Mouse (Mus musculus) thymus, postnatal 25 days (tissue): Measurements from ENCODE around the gene Rtel1.

Experiments
- DNase-seq: peaks from one replicate; pipeline ENCODE4 v3.0.0; 2022

Rtel1 gene

DNA sequence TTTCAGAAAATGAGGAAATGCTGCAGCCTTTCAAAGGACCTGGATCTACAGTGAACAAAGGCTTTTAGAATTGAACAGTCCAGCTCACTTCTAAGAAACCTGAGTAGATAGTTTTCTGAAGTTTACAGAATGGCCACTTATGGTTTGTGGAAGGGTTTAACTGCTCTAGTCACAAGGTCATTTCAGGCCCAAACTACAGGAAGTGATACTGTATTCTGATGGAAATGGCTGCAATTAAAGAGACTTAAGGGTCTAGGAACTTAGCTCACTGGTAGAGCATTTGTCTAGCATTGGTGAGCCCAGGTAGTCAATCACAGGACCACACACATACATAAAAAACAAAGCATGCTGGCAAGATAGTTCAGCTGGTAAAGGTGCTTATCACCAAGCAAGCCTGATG, 13.0 kb downstream of the Rtel1 start:
- no peak for DNase-seq

DNA sequence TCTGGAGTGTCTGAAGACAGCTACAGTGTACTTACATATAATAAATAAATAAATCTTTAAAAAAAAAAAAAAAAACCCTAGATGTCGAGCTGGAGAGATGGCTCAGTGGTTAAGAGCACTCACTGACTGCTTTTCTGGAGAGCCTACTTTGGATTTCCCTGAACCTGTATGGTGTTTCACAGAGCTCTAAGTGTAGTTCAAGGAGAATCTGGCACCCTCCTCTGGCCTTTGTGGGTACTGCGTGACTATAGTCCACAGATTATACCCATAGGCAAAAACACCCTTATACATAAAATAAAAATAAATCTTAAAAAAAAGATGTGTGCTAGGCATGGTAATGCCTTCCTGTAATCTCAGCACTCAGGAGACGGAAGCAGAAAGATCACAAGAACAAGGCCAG, 14.5 kb downstream of the Rtel1 start:
- peak; percentile 73 for DNase-seq

DNA sequence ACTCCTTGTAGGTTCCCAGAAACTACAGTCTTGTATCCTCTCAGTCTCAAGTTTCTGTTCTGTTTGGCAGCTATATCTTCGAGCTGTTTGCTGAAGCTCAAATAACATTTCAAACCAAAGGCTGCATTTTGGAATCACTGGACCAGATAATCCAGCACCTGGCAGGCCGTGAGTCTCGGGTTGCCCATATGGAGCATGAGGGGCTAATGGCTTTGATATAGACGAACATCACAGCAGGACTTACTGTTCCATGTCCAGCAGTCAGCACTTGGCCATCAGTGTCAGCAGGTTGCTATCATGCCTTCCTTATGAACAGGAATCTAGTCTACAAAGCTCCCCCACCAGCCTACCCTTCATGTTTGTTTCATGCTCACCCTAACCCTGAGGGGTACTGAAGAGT, 20.9 kb downstream of the Rtel1 start:
- no peak for DNase-seq

DNA sequence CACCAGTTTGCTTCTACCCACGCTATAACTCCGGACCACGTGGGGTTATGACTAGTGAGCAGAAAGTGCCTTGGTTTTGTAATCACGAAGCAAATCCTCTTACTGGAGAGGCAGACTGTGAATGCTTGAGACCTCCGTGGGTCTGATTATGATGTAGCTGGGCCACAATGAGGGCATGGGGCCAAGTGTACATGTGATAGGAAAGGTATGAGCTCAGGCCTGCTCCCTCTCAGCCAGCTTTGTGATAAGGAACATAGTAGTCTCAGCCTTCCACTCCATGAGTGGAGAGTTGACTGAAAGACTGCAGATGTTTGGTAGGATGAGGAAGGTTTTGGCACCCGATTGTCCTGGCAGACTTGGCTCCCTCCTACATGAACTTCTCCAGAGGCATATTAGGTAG, 23.2 kb downstream of the Rtel1 start:
- DNase-seq, result no peak

DNA sequence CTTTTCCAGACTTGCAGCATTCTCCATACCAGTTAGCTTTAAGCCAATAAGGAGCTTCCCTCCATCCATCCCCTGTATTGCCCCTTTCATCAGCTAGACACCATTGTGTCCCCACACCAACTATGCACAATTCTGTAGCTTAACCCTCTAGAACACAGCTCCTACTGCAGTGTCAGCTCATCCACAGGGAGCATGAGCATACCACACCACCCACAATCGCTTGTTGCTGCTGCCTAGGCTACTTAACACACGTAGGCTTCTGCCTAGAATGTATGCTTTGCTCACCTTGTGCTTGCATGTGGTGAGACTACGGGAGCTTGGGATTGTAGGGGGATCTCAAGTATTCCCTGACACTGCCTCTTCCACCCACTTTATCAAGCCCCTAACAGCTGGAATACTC, 37.2 kb downstream of the Rtel1 start:
- DNase-seq, result no peak

DNA sequence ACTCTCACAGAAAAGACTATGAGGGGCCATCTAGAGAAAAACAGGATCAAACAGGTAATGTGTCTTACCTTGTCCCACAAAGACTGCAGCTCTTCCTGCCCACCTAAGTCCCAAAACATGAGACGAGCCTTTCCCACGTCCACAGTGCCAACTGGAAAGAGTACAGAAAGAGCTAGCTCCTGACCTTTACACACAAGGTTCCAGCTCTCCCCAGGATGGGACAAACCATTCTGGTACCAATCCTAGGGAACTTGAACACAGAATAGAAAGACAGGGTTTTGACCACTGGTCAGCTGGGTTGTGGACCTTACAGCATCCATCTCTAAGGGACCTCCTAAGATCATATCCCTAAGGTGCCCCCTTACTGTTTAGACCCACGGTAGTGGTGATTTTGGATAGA, 44.4 kb downstream of the Rtel1 start:
- DNase-seq, result no peak

DNA sequence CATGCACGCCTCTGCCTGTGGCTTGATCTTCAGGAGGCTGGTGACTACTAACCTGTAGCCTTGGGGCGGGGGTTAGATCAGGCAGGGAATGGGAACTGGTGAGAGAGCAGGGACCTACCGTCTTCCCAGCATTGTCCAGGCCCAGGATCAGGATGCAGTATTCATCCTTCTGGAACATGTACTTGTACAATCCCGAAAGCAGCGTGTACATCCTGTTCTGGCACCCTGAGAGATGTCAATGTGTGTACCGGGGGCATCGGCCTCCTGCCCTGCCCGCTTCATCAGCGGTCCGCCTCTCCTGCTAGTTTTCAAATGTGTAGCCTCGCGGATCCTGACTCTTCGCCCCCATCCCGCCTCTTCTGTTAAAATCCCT, 44.9 kb downstream of the Rtel1 start:
- no peak for DNase-seq

DNA sequence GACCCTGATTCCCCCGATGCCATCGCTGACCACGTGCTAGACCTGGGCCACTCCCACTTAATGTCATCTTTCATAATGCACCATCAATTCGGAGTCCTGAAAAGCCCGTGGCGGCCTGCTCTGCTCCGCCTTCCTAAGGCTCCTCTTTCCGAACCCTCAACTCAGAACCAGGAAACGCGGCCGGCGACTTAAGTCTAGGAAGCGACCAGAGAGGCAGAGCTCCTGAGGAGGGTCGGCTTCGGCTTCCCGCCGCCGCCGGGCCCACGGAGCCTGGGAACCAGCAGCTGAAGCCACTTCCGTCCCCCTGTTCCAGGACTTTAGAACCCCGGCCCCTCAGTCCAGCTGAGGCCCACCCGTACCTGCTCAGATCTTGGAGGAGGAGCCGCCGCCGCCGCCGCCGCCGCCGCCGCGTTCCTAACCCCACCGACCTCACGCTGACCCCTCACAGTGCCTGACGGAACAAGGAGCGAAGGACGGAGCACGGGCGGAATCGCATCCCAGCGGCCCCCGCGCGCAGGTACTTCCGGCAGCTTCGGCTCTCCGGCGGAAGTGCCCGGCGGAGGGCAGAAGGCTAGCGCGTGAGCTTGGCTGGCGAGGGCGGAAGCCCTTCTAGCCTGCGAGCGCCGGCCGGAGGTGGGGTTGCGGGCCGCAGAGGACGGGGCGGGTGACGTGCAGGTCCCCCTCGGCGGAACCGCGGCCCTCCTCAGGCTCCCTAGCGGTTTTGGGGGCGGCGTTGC, 45.5 kb downstream of the Rtel1 start, which contains the start of the genes Zgpat and Arfrp1:
Gene Zgpat, plus strand, starts transcription at position 69 of the 737 bp plus-strand sequence.
Gene Arfrp1, minus strand, starts transcription at position 545 of the 737 bp plus-strand sequence.
- DNase-seq, result peak; percentile 84

DNA sequence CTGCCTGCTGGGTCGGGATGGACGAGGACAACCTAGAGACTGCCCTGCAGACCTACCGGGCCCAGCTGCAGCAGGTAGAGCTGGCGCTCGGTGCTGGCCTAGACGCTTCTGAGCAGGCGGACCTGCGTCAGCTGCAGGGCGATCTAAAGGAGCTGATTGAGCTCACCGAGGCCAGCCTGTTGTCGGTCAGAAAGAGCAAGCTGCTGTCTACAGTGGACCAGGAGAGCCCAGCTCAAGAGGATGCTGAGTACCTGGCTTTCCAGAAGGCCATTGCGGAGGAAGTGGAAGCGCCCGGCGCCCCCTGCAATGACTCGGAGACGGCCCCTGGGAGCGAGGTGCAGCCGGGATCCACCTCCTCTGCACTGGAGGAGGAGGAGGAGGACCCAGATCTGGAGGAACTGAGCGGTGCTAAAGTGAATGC, 46.1 kb downstream of the Rtel1 start:
- DNase-seq, result peak; percentile 47

DNA sequence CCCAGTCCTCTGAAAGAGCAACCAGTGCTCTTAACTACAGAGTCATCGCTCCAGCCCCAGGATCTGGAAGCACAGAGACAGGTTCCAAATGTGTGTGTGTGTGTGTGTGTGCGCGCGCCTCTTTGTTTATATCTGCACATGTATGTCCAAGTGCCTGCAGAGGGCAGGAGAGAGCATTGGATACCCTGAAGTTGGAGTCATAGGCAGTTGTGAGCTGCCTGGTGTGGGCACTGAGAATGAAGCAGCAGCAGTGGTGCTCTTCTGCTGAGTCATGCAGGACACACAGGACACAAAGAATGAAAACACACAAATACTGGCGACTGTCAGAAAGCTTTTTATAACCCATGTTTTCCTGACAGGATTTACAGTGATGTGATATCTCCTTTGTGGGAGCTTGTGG, 50.5 kb downstream of the Rtel1 start:
- DNase-seq, result no peak

DNA sequence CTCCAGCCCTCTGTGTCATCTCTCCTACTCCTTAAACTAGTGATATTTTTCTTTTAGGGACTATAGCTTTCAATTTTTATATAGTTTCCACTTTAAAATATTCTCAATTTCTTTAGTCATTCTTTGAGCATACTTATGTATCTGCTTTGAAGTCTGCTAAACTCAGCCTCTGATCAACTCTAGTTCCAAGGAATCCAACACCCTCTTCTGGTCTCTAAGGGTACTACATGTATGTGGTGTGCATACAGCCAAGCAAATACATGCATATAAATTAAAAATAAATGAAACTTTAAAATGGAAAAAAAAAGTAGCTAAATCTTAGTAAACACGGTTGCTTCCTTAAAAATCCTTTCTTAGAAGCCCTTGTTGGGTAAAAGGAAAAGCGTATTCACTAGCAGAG, 56.2 kb downstream of the Rtel1 start:
- DNase-seq, result no peak

DNA sequence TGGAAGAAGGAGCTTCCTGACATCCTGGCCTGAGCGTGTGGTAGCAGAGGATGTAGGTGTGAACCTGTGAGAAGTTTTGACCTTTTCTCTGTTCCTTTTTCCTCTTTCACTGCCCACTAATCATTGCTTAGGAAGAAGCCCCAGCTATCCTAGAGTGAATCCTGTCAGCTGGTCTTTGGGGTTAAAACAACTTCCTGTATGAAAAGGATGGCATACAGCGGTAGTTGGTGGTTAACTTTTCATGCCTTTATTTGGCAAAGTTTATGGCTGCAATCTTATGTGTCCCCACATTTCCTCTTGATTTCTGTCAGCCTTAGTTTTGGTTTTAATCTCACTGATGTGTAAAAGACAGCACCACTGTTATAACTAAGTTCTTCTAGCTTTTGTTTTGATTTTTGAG, 57.7 kb downstream of the Rtel1 start:
- no peak for DNase-seq

DNA sequence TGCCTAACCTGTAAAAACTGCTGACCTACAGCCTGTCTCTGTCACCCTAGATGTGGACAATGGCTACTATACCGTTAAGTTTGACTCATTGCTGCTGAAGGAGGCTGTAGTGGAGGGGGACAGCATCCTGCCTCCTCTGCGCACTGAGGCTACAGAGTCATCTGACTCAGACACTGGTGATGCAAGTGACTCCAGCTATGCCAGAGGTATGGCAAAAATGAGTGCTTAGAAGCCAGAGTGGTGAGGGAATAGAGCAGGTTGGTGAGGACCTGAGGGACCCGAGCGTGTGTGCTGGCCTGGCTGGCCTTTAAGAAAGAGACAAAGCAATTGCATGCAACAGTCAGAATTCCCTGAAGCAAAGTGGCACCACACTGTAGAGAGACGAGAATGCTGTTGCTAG, 59.2 kb downstream of the Rtel1 start:
- DNase-seq, result no peak

DNA sequence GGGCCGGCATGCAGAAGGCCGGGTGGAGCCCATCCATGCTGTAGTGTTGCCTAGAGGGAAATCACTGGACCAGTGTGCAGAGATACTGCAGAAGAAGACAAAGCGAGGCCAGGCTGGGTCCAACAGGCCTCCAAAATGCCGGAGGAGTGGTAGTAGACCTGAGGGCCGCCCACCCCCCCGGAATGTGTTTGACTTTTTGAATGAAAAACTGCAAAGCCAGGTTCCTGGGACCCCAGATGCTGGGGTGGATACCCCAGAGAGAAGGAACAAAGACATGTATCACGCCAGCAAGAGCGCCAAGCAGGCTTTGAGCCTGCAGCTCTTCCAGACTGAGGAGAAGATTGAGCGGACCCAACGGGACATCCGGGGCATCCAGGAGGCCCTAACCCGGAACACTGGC, 60.2 kb downstream of the Rtel1 start, which contains the start of gene Lime1:
Gene Lime1, plus strand, starts transcription at position 301 of the 400 bp plus-strand sequence.
- no peak for DNase-seq

DNA sequence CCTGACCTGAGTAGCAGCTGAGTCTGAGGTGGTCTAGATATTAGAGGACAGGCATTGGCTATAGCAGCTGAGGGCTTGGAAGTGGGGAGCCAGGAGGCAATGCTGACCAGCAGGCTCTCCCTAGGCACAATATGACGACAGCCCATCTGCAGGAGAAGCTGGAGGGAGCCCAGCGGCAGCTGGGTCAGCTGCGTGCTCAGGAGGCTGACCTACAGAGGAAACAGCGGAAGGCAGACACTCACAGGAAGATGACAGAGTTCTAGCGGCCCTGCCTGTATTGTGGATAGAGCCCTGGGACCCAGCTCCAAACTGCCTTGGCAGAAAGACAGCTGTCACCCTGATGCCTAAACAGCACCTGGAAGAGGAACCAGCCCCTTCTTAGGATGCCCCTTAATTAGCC, 60.7 kb downstream of the Rtel1 start:
- DNase-seq, result no peak

DNA sequence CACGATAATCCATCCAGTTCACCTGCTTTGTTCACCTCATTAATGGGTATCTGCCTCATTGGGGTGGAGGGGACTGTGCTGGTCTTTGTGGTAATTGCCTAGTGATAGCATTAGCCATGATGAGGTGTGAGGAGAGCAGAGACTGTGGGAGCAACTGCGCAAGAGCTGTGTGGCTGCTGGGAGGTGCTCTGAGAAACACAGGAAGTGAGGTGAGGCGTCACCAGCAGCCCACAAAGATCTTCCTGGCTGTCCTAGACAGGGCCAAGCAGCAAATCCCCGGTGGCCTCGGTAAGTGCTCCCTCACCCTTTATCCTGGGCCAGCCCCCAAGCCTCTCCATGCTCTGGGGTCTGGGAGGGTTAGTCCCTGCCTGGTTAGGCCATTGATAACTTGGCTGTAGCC, 61.6 kb downstream of the Rtel1 start:
- peak; percentile 53 for DNase-seq

DNA sequence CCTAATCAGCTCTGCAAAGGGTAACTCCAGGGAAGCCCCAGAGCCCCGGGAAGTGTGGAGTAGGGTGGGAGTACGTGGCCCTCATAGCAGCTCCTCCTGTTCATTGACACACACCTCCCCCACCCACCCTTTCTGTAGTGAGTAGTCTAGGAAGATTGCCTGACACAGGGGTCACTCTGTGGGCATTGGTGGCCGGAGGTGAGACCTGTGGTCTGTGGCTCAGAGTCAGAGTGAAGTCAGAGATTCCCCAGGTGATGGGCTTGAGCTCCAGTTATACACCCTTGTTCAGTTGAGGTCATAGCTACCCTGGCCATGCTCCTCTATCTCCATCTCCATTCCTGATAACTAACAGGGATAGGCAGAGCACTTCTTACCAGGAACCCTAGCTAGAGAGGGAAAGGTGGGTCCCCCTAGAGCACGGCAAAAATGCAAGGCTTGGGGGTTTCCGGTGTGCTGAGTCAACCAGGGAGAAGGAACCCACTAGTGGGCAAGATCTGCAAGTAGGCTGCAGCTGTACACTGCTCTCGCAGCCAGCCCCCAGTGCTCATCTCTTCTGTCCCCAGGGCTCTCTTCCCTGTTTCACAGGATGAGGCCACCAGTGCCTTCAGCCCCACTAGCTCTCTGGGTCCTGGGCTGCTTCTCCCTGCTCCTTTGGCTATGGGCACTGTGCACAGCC, 62.2 kb downstream of the Rtel1 start:
- no peak for DNase-seq

DNA sequence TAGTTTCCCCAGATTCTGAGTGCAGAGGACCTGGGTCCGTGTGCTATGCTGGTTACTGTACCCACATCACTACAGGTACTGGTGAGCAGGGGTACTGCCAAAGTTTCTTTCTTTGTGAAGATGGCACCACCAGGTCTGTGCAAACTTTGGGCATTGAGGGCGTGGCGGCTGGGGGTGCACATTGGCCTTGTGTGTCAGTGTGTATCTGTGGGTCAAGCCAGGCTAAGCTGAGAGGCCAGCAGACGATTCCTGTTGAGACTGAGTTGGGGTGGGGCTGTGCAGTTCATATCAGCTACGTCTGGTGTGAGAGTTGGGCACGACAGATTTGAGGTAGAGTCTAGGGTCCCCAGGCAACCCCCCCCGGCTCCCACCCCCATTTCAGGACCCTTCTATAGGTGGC, 64.9 kb downstream of the Rtel1 start:
- no peak for DNase-seq

DNA sequence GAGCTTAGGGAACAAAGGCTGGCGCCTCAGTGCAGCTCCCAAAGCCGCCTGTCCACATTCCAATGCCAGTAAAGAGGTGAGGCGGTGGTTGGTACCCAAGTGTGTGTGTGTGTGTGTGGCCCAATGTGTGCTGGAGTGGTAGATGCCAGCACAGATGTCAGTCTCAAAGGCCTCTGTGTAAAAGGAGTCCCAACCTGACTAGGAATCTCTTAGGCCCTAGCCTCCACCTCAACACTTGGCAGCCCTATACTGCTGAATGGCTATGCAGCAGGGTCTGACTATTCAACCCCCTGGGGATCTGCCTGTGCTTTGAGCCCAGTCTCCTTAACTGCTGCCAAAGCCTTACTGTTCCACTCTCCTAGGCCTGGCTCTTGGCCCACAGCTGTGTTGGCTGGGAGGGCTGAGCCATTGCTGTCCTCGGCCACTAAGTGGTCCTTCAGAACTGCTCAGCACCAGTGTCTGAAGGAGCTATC, 65.4 kb downstream of the Rtel1 start:
- no peak for DNase-seq

DNA sequence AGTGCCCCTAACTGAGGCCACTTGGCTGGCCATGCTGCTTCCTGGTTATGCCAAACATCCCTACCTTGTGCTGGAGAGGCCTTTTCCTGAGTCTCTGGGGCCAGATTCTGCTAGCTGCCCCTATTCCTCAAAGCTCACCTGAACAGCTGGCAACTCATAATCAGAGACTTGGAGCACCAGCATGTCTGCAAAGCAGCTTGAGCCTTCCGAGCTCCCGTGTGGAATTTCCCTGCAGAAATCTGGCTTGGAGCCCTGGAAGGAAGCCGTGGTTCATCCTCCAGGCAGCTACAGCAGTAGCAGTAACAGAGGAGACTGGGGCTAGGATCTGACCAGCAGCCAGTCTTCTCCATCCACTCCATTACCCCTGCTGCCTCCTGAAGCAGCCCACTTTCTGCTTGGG, 66.3 kb downstream of the Rtel1 start:
- DNase-seq, result no peak

DNA sequence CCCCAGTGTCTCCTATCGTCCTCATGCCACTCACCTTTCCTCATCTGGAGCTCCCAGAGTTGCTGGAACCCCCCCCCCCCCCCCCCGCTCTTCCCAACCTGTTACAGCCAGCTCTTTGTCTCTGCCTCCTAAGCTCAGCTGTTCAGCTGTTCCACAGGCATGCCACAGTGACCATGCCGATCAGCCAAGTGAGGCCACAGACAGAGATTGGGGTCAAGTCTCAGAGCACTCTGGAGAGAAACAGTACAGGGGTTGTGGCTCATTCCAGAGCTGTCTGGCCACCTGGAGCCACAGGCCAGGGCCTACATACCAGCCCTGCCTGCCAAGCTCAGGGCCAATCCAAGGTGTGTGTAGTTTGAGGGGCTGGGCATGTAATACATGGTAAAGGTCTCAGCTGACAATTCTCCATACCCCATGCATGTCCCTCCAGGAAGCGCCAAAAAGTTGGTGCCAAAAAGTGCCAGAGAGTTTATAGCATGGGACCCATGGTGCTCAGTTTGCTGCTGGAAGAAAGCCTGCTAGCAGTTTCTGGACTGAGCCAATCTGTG, 67.2 kb downstream of the Rtel1 start:
- no peak for DNase-seq

DNA sequence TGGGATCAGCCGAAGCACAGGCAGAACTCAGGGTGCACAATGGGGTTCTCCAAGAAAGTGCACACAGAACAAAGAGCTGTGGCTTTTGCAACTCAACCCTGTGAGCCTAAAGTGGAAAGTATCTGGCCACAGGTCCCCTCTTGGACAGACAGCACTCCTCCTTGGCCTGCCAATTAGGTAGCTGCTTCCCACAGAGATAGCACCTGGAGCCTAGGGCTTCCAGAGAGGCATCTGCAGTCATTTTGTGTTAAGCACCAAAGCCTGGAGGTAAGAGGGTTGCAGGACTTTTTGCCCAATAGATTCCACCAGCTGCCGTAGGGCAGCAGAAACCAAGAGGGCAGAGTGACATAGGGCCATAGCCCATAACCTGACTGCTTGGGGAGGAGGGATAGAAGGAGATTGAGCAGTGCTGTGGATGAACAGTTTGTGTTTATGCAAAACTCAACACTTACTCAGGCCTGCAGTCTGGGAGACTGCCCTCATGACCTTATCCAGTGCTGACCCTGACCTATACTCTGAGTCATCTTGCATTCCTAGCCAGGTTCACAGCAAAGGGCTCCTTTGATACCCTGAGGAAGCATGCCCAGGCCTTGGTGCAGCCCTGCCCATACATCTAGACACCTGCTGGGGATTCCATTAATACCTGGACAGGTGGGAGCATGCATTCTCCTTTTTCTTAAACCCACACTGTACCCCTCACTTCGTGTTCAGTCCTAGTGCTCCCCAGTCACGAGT, 70.8 kb downstream of the Rtel1 start:
- DNase-seq, result no peak

DNA sequence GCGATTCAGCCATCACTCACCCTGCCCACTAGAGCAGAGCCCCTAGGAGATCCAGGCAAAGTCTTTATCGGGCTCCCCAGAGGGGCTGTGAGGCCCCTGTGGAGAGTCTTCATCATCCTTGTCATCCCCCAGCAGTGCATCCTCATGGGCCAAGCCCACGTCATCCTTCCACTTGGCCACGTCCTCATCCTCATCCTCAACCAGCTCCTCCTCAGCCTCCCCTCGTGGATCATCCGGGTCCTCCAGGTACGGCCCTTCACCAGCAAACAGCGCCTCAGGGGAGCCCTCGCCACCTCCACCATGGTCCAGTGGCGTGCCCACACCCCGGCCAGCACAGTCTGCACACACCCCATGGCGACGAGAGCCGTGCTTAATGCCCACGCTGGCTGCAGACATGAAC, 71.5 kb downstream of the Rtel1 start:
- DNase-seq, result no peak

DNA sequence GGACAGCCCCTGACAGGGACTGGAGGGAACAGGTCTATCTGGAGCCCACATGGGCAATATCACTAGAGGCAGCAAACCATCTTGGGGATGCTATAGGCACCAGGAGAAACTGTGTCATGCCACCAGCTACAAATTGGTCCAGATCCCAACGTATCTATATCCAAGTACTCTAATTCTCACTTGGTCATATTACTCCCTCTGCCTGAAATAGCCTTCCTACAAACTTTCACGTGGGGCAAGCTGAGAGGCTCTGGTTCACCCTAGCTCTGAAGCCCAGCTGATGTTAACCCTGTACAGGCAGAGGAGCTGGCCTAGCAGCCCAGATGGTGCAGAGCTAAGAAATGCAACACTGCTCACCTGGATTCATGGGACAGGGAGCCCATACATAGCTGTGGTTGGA, 72.0 kb downstream of the Rtel1 start:
- DNase-seq, result no peak
